Mouse (Mus musculus) megakaryocyte, embryonic 14.5 days (primary cell): ENCODE measurements at regions not wholly inside any gene's neighbourhood (a gene's known extent, or its start where the extent isn't known, plus 50 kb on each side); places are given as distances from the start of the nearest gene placed in this dataset.

Experiments used
- FLI1 ChIP-seq: IDR thresholded peaks from 2 replicates; pipeline ENCODE4 v1.6.1; 2012; ENCODE audit warnings: low read length, inconsistent platforms, mixed read lengths
- GATA1 ChIP-seq: IDR thresholded peaks from 3 replicates; pipeline ENCODE4 v1.6.1; 2012; ENCODE audit warnings: mixed read lengths, low read length, inconsistent platforms, borderline replicate concordance

DNA sequence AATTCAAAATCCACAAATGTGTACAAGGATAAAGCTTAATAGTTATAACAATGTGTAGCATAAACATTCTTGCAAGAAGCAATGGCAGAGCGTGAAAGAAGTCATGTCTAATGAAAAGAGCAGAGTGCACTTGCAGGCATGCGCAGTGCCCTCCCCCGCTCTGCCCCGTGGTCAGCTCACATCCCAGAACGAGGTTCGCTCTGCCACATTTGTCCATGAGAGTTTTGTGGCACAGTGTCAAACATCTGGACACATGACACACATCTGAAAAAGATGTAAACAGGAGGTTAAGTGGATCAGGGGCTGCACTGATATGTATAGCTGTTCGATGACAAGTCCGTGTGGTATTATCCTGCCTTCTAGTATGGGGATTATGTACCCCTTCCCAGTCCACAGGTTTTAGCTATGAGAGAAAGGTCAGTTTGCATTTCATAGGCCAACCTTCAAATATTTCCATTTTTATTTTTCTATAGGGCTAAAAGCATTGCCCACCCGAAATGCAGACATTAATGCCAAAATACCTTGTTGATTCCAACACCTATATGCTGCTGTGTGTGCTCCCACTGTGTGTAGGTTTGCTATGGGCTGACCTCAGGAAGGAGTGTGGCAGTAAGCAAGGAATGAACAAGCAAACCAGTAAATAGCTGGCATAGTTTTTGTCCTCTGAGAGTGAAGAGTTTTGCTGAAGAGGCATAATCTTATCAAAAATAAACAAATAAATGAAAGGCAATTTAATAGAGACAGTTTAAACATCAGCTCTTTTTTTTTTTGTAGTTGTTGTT, 160.7 kb upstream of the Ccdc54 start:
- TF ChIP-seq GATA1 (no peak), FLI1 (no peak)
